Mouse (Mus musculus) NIH3T3 (cell line): Measurements from ENCODE around the gene Pik3cg.

ENCODE experiments used
- DNase-seq: peaks from one replicate; pipeline ENCODE4 v3.0.0-alpha.2; 2012; ENCODE audit warnings: low read depth

Pik3cg gene

GRCm38 (mm10) chr12:32201070-32201585 lies 7.3 kb downstream of the Pik3cg start:
- no peak for DNase-seq

- DNase-seq: no peak
These were observed 7.9 kb downstream of the Pik3cg start for GRCm38 (mm10) chr12:32200387-32201069.

- no peak for DNase-seq
These were observed 9.0 kb downstream of the Pik3cg start for GRCm38 (mm10) chr12:32199422-32199821.

- DNase-seq: no peak
These were observed 10.4 kb downstream of the Pik3cg start for GRCm38 (mm10) chr12:32198025-32198424.

- DNase-seq: no peak
These were observed 13.5 kb downstream of the Pik3cg start for GRCm38 (mm10) chr12:32195000-32195399.

GRCm38 (mm10) chr12:32194358-32194757 lies 14.1 kb downstream of the Pik3cg start:
- DNase-seq: no peak

GRCm38 (mm10) chr12:32190927-32191326 lies 17.5 kb downstream of the Pik3cg start:
- no peak for DNase-seq

GRCm38 (mm10) chr12:32187668-32188236 lies 20.7 kb downstream of the Pik3cg start:
- DNase-seq: no peak

GRCm38 (mm10) chr12:32186627-32187255 lies 21.7 kb downstream of the Pik3cg start:
- no peak for DNase-seq

GRCm38 (mm10) chr12:32184874-32185273 lies 23.6 kb downstream of the Pik3cg start:
- no peak for DNase-seq

GRCm38 (mm10) chr12:32183584-32183983 lies 24.9 kb downstream of the Pik3cg start:
- no peak for DNase-seq

- DNase-seq: no peak
These were observed 25.6 kb downstream of the Pik3cg start for GRCm38 (mm10) chr12:32182632-32183419.

- DNase-seq: no peak
These were observed 26.6 kb downstream of the Pik3cg start for GRCm38 (mm10) chr12:32181885-32182284.

GRCm38 (mm10) chr12:32174437-32174836 lies 34.0 kb downstream of the Pik3cg start:
- no peak for DNase-seq

- no peak for DNase-seq
These were observed 35.6 kb downstream of the Pik3cg start for GRCm38 (mm10) chr12:32172826-32173225.

- DNase-seq: no peak
These were observed 39.3 kb downstream of the Pik3cg start for GRCm38 (mm10) chr12:32169164-32169563.

- no peak for DNase-seq
These were observed 39.7 kb downstream of the Pik3cg start for GRCm38 (mm10) chr12:32168751-32169150.

- DNase-seq: no peak
These were observed 44.8 kb downstream of the Pik3cg start for GRCm38 (mm10) chr12:32163706-32164105.

- DNase-seq: no peak
These were observed 49.7 kb downstream of the Pik3cg start for GRCm38 (mm10) chr12:32158757-32159156.

- no peak for DNase-seq
These were observed 61.9 kb downstream of the Pik3cg start for GRCm38 (mm10) chr12:32146606-32147005.

- DNase-seq: no peak
These were observed 62.8 kb downstream of the Pik3cg start for GRCm38 (mm10) chr12:32145651-32146050.

- DNase-seq: peak; percentile 91
These were observed 63.9 kb downstream of the Pik3cg start for GRCm38 (mm10) chr12:32144513-32144912.
